Mouse (Mus musculus) gastrocnemius, postnatal 14 days (tissue): Measurements from ENCODE around the gene Mgat3. TPM values are rescaled to one million over a fixed set of nuclear protein-coding genes. Genes with fewer than 3 reads are reported as not detected.

Experiments used
- DNase-seq: peaks from one replicate; pipeline ENCODE4 v3.0.0; 2021; ENCODE audit warnings: mixed read lengths
- intact Hi-C: fragments of 180-260 bp; cut with DNase I; formaldehyde crosslinking; loops from one replicate; pipeline ENCODE4 v1.15.1; 2025; ENCODE audit warnings: low total_unique reads
- total RNA-seq, 2 experiments: library from RNA; stranded (reverse); gene quantifications; 2 replicates each; pipeline ENCODE4 v1.2.3; 2021

The Mgat3 gene
- total RNA-seq, 2 experiments from 2014 or later = 1.3 to 3.1 TPM

DNA sequence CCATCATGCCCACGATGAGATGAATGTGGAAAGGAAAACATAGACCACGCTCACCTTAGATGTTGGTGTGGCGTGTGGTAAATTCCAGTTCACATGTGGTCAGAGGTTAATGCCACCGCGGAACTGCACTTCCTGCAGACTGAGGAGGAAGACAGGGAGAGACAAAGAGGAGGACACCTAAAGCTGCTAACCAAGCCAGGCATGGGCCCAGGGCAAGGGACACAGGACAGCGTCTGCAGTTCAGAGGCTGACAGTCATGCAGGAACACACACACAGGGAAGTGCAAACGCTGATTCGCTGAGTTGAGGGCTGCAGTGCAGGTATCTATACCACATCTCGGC lies 42.9 kb downstream of the Mgat3 start:
- intact Hi-C loops = no loop called here
- DNase-seq = no peak

- DNase-seq = no peak
- intact Hi-C loops = no loop called here
Observed at GRCm38 (mm10) chr15:80217476-80217875, 44.0 kb downstream of the Mgat3 start.

DNA sequence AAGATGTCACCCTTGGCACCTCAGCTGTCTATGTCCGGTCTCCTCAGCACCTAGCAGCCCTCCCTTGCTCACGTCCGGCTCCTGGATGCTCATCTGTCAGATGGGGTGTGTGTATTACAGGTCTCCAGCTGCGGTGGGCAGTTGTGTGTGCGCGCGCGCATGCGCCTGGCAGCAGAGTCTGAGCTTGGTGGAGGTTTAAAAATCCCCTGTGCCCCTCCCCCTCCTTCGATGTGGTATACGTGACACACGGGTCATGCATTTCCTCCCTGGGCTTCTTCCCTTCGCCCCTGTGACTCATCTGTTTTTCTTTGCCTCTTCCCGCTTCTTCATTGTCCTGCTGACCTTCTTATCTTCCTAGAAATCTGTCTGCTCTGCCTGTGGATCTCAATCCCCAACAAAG lies 45.7 kb downstream of the Mgat3 start:
- intact Hi-C loops = no loop called here
- DNase-seq = no peak

- intact Hi-C loops = loop anchor here (10.0 kb wide), 1 partner anchor 105 kb away; no protein-coding TSS in a partner anchor
- no peak for DNase-seq
Observed at GRCm38 (mm10) chr15:80219705-80220657, 46.5 kb downstream of the Mgat3 start.

DNA sequence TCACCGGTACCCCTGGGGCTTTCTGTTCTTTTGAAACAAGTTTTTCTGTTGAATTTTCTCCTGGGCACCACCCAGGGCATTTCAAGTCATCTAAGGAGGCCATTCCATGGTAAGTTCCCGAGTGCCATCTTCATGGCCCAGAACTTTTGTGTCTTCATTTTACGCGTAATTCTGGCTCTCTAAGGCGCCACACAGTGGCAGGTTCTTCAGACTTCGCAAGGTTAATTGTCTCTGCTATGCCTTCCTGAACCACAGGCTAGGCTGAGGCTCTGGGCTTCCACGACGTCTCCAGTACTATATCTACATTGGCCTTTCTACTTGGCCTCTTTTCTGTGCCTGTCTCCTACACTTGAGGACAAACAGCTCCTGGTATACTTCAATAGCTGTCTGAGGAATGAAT lies 47.5 kb downstream of the Mgat3 start:
- DNase-seq = no peak
- intact Hi-C loops = loop anchor here (10.0 kb wide), 1 partner anchor 106 kb away; no protein-coding TSS in a partner anchor

DNA sequence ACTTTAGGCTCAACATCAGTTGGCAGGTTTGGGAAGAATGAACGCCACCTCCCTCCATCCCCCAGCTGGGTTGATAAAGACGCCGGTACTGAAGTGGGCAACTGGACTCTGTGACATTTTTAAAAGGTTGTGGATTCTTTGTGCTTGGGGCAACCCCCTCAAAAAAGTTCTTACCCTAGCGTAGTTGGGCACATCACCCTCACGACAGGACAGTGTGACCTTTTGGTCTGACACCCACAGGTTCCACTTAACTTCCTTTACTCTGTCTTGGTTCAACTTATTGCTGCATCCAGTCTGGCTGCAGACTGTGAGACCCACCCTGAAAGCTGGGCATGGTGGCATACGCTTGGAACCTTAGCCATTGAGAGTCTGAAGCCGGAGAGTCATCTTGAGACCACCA lies 50.2 kb downstream of the Mgat3 start:
- intact Hi-C loops = loop anchor here (10.0 kb wide), 1 partner anchor 109 kb away; no protein-coding TSS in a partner anchor
- no peak for DNase-seq

DNA sequence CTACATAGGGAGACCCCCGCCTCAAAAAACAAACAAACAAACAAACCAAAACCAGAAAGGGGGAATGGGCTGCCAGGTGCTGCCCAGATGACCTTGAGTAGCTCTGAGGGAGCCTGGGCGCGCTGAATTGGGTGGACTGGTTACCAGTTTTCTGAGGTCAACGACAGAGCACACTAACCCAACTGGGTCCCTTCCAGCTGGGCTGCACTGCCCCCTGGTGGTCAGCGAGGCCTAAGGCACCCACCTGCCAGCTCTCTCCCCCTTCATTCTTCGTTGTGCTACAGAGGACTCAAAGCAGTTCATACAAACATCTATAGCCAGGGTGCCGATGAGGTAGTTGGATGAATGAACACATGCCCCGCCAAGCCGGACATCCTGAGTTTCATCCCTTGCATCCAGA lies 51.7 kb downstream of the Mgat3 start:
- intact Hi-C loops = loop anchor here (5.0 to 10.0 kb wide), 2 partner anchors 37 to 110 kb away; partner anchors contain the start of gene Rps19bp1
- DNase-seq = peak; percentile 77

DNA sequence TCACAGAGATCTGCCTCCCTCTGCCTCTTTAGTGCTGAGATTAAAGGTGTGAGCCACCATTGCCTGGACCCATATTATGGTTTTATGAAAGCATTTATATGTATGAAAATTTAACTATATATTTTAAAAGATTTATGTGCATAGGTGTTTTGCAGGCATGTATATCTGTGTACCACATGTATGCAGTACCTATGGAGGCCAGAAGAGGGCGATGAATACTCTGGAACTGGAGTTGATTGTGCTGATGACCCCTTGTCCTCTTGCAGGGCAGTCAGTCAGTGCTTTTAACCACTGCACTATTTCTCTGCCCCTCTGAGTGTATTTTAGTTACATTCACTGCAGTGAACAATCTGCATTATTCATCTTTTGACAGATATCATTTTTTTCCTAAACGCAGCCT lies 52.3 kb downstream of the Mgat3 start:
- intact Hi-C loops = loop anchor here (5.0 to 10.0 kb wide), 2 partner anchors 37 to 111 kb away; partner anchors contain the start of gene Rps19bp1
- peak; percentile 35 for DNase-seq

DNA sequence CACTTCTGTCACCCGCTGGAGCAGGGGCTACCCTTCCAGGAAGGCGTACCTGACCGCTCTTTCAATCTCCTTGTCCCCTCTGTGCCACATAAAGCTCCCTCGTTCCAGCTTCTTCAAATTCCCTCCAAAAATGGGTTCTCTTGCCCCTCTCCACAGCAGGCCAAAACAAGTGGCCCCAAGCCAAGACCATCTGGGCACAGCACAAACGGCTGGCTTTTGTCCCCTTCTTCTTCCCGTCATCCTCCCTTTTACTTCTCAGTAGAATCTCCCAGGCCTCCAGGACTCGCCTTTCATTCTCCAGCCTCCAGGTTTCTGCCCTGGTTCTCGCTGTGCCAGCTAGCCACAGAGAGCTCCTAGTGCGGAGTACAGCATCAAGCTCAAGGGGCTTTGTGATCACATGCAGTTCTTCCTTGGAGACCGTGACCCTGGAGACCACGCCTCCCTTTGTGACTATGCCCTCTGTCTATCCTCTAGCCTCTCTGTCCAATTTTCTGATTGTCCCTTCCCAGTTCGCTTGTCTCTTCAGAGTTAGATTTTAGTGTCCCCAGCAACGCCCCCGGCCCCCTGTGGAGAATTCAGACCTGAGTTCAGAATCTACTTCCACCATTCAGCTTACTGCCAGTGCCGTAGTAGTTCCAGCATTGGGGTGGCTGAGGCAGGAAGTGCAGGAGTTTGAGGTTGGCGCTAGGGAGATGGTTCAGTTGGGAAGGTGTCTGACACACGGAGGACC lies 54.7 kb downstream of the Mgat3 start:
- peak; percentile 1 for DNase-seq
- intact Hi-C loops = loop anchor here (5.0 to 10.0 kb wide), 2 partner anchors 34 to 113 kb away; partner anchors contain the start of gene Rps19bp1

DNA sequence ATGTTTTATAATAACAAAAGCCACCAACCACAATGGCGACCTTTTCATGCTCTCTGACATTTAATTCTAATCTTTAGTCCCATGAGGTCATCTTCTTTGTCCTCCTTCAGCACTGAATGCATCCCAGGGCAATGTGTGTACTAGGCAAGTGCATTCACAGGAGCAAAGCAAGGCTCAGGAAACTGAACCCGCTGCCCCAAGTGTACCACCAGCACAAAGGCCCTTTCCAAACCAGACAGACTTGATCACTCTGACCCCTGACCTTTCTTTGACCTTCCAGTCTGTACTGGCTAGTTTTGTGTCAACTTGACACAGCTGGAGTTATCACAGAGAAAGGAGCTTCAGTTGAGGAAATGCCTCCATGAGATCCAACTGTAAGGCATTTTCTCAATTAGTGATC lies 58.8 kb downstream of the Mgat3 start:
- intact Hi-C loops = no loop called here
- no peak for DNase-seq

- intact Hi-C loops = no loop called here
- DNase-seq = no peak
Observed at GRCm38 (mm10) chr15:80233053-80233452, 59.5 kb downstream of the Mgat3 start.

GRCm38 (mm10) chr15:80233733-80234509 lies 60.4 kb downstream of the Mgat3 start, which contains the start of gene Mief1:
Gene Mief1, plus strand, starts transcription at chr15:80234018.
- intact Hi-C loops = no loop called here

GRCm38 (mm10) chr15:80235535-80235934 lies 62.0 kb downstream of the Mgat3 start, which contains the start of gene AC140267.1:
Gene AC140267.1, plus strand, starts transcription at chr15:80235835.
- DNase-seq = no peak
- intact Hi-C loops = no loop called here

More at GRCm38 (mm10) chr15:80233733-80234509, 60.4 kb downstream of the Mgat3 start, which contains the start of gene Mief1:
- peak; percentile 97 for DNase-seq

DNA sequence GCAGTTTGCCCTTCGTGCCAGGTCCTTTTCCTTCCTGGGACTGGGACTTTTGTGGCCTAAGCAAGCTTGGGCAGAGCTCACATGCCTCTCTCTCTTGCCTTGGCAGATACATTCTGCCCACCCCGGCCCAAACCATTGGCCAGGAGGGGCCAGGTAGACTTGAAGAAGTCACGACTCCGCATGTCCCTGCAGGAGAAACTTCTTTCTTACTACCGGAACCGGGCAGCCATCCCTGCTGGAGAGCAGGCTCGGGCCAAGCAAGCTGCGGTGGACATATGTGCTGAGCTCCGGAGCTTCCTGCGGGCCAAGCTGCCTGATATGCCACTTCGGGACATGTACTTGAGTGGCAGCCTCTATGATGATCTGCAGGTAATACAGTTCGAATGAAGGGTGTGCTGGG lies 74.6 kb downstream of the Mgat3 start:
- no peak for DNase-seq
- intact Hi-C loops = no loop called here

DNA sequence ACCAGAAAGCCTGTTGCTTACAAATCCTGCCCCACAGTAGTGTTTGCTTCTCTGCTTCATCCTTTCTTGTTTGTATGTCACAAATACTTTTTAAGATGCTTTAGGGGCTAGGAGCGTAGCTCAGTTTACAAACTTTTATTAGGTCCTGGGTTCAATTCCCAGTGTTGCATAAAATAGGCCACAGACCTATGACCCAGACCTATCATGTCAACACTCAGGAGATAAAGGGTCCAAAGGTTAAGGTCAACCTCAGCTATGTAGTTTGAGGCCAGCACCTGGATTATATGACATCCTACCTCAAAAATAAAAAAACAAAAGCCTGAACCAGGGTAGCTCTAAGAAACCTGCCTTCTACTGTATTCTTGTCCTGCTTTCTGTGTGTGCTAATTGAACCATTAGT lies 75.1 kb downstream of the Mgat3 start:
- intact Hi-C loops = no loop called here
- DNase-seq = no peak

DNA sequence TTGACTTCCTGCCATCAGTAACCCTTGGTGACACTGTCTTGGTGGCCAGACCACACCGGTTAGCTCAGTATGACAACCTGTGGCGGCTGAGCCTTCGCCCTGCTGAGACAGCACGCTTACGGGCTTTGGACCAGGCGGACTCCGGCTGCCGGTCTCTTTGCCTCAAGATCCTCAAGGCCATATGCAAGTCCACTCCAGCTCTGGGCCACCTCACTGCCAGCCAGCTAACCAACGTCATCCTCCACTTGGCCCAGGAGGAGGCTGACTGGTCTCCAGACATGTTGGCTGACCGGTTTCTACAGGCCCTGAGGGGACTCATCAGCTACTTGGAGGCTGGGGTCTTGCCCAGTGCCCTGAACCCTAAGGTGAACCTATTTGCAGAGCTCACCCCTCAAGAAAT lies 76.2 kb downstream of the Mgat3 start:
- no peak for DNase-seq
- intact Hi-C loops = no loop called here

- DNase-seq = no peak
- intact Hi-C loops = no loop called here
Observed at GRCm38 (mm10) chr15:80250586-80250985, 77.1 kb downstream of the Mgat3 start.

DNA sequence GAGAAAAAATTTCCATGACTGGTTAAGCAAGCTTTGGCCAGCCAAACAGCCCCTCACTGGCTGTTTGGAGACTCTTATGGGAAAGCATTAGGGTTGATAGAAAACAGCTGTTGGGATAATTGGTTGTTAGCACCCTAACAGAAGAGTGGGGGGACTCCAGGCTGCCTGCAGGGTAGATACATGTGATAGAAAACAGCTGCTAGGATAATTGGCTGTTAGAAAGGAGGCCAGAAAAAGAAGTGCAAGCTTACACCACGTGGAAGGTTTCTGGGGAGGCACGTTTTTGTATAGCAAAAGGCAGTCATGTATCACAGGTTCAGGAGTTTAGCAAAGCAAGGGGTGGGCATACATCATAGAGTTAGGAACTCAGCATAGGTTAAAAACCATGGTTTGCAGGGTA lies 80.0 kb downstream of the Mgat3 start:
- DNase-seq = no peak

GRCm38 (mm10) chr15:80254207-80254606 lies 80.7 kb downstream of the Mgat3 start:
- DNase-seq = peak; percentile 51
- intact Hi-C loops = no loop called here

More for the DNA sequence above, 80.0 kb downstream of the Mgat3 start:
- intact Hi-C loops = no loop called here
